Mouse (Mus musculus): Measurements from ENCODE around the gene Mtx3. TPM values are rescaled to one million over a fixed set of nuclear protein-coding genes. Genes with fewer than 3 reads are reported as not detected.
"Not testable (repeated sequence)": the region's sequence is repeated elsewhere in the genome, so short reads cannot be mapped to it uniquely, and the experiment has no call there.

Mtx3 gene
- total RNA-seq (2021), result 10 to 100 TPM; 22.7 to 29.0 TPM

DNA sequence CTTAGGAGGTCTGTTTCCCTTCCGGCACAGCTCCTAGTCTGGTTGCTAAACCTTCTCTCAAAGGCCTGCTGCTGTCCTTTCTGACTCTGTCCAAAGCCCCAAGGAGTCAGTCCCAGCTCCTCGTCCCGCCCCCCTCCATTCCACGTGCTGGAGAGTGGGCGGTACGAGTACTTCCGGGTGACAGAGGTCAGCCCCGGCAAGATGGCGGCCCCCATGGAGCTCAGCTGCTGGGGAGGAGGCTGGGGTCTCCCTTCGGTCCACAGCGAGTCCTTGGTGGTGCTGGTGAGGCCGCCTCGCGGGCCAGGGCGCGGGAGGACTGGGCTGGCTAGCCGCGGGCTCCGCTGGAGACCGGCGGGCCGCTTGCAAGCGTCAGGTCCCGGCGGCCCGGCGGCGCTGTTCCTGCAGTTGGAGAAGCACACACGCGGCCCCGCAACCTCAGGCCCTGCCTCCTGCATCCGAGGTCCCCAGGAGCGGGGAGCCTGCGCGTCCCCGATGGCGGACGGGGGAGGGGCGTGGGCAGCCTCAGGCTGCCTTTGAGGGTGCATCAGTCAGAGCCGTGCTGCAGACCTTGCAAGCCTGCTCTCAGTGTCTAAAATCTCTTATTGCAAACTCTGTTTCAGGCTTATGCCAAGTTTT, at the start of gene Mtx3:
TSS of gene Mtx3 (plus strand) at position 175 of the 636 bp plus-strand sequence.
- intact Hi-C loops (cut with DNase I), result loop anchor here (10.0 kb wide), 1 partner anchor 90 kb away; no protein-coding TSS in a partner anchor

GRCm38 (mm10) chr13:92798830-92799229, 45.7 kb upstream of the Mtx3 start:
- no peak for DNase-seq (ENCODE audit: low spot score in 2 of 2)
- intact Hi-C loops (cut with DNase I), result no loop called here

More for the DNA sequence above, at the start of gene Mtx3:
- peak; percentile 88 for DNase-seq (ENCODE audit: low spot score in 2 of 2)

GRCm38 (mm10) chr13:92799306-92799925, 45.1 kb upstream of the Mtx3 start:
- intact Hi-C loops (cut with DNase I), result no loop called here
- DNase-seq (ENCODE audit: low spot score in 2 of 2), result peak in 1 of 2 experiments; percentile 26

- intact Hi-C loops (cut with DNase I), result no loop called here
- DNase-seq (ENCODE audit: low spot score in 2 of 2), result no peak
Observed at GRCm38 (mm10) chr13:92806785-92807184, 37.8 kb upstream of the Mtx3 start.

DNA sequence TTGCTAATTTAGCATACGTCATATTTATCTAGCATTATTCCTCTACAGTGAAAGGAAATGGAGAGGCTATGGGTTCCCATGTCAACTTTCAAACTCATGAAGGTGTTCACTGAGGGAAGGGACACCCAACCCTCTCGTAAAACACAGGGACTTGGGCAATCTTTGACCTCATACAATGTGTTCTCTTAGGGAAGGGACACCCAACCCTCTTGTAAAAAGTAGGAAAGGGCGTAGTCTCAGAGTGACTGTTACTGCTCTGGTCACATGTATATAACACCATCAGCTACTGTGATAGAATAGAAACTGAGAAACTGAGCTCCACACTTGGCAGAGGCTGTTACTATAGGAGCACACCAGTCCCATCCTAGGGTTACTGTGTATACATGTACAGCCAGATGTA, 36.7 kb upstream of the Mtx3 start:
- intact Hi-C loops (cut with DNase I), result no loop called here
- DNase-seq (ENCODE audit: low spot score in 2 of 2), result no peak

- intact Hi-C loops (cut with DNase I), result not testable (repeated sequence)
- peak; percentile 33 to 35 for DNase-seq (ENCODE audit: low spot score in 2 of 2)
Observed at GRCm38 (mm10) chr13:92810592-92810991, 34.0 kb upstream of the Mtx3 start.

GRCm38 (mm10) chr13:92816329-92816728, 28.2 kb upstream of the Mtx3 start:
- DNase-seq (ENCODE audit: low spot score in 2 of 2), result no peak
- intact Hi-C loops (cut with DNase I), result no loop called here

GRCm38 (mm10) chr13:92817357-92817756, 27.2 kb upstream of the Mtx3 start:
- DNase-seq (ENCODE audit: low spot score in 2 of 2), result no peak
- intact Hi-C loops (cut with DNase I), result no loop called here

GRCm38 (mm10) chr13:92828820-92829219, 15.7 kb upstream of the Mtx3 start:
- intact Hi-C loops (cut with DNase I), result no loop called here
- DNase-seq (ENCODE audit: low spot score in 2 of 2), result no peak

GRCm38 (mm10) chr13:92833162-92833561, 11.4 kb upstream of the Mtx3 start:
- no peak for DNase-seq (ENCODE audit: low spot score in 2 of 2)
- intact Hi-C loops (cut with DNase I), result no loop called here

GRCm38 (mm10) chr13:92846438-92846837, 1.9 kb downstream of the Mtx3 start:
- intact Hi-C loops (cut with DNase I), result loop anchor here (10.0 kb wide), 1 partner anchor 92 kb away; no protein-coding TSS in a partner anchor
- no peak for DNase-seq (ENCODE audit: low spot score in 2 of 2)

DNA sequence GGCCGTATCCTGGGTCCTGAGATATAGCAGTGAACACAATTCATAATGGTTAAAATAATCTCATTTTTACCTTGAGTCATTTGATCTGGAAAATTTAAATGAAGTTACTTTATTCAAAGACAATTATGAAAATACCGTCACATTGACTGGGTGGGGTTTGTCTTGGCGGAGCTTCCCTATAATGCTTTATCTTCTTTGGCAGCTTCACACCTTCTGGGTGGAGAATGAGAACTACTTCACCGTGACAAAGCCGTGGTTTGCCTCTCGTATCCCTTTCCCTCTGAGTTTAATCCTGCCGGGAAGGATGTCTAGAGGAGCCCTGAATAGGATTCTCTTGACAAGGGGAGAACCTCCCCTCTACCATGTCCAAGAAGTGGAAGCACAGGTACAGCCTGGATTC, 2.8 kb downstream of the Mtx3 start:
- intact Hi-C loops (cut with DNase I), result loop anchor here (10.0 kb wide), 1 partner anchor 93 kb away; no protein-coding TSS in a partner anchor
- DNase-seq (ENCODE audit: low spot score in 2 of 2), result no peak

GRCm38 (mm10) chr13:92848002-92848401, 3.4 kb downstream of the Mtx3 start:
- intact Hi-C loops (cut with DNase I), result loop anchor here (10.0 kb wide), 1 partner anchor 93 kb away; no protein-coding TSS in a partner anchor

DNA sequence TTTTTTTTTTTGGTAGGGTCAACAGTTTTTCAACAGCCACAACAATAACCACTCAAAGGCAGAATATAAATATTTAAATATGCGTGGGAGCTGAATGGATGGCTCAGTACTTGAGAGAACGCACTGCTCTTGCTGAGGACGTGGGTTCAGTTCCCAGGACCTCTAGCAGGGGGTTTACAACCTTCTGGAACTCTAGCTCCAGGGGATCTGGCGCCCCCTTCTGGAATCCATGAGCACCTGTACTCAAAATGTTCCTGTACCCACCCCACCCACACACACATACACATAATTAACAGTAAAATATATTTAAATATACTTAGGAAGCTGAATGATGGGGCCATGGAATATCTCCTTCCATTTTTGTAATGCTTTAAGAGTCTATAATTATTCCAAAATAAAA, 11.3 kb downstream of the Mtx3 start:
- intact Hi-C loops (cut with DNase I), result no loop called here
- no peak for DNase-seq (ENCODE audit: low spot score in 2 of 2)

More at GRCm38 (mm10) chr13:92848002-92848401, 3.4 kb downstream of the Mtx3 start:
- DNase-seq (ENCODE audit: low spot score in 2 of 2), result no peak

DNA sequence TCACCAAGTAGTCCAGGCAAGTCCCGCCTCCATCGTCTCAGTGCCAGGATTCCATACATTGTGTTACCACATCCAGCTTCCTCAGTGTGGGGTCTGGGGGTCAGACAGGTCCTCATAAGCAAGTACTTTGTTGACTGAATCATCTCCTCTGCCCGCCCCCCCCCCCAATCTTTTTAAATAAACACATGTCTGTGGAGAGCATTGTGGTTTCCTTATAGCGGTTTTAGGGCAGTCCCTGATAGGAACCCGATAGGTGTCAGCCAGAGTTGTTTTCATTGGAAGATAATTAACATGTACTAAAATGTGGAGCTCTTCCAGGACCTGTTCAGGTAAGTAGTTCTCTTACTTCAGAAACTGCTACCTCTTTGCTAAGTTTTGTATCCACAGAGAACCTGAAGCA, 14.2 kb downstream of the Mtx3 start:
- intact Hi-C loops (cut with DNase I), result no loop called here
- no peak for DNase-seq (ENCODE audit: low spot score in 2 of 2)

- intact Hi-C loops (cut with DNase I), result no loop called here
- no peak for DNase-seq (ENCODE audit: low spot score in 2 of 2)
Observed at GRCm38 (mm10) chr13:92859959-92860358, 15.4 kb downstream of the Mtx3 start.

GRCm38 (mm10) chr13:92865358-92865757, 20.8 kb downstream of the Mtx3 start:
- DNase-seq (ENCODE audit: low spot score in 2 of 2), result no peak
- intact Hi-C loops (cut with DNase I), result no loop called here

DNA sequence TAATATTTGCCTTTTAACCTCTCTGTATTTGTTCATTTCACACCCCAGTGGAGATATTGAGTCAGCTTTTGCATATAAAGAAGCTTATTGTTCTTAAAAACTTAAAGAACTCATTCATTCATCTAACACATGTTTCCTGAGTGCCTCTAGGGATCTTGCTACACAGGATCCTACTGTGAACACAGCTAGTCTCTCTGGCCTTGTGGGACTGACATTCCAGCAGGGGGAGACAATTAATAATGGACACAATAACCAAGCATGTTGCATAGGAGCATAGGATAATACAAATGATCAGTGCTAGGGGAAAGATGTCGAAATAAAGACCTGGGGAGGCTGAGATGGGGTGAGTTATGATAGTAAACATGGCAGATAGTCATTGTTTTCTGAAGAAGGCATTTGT, 22.1 kb downstream of the Mtx3 start:
- DNase-seq (ENCODE audit: low spot score in 2 of 2), result no peak
- intact Hi-C loops (cut with DNase I), result no loop called here

GRCm38 (mm10) chr13:92879514-92879913, 35.0 kb downstream of the Mtx3 start:
- intact Hi-C loops (cut with DNase I), result no loop called here
- DNase-seq (ENCODE audit: low spot score in 2 of 2), result no peak

DNA sequence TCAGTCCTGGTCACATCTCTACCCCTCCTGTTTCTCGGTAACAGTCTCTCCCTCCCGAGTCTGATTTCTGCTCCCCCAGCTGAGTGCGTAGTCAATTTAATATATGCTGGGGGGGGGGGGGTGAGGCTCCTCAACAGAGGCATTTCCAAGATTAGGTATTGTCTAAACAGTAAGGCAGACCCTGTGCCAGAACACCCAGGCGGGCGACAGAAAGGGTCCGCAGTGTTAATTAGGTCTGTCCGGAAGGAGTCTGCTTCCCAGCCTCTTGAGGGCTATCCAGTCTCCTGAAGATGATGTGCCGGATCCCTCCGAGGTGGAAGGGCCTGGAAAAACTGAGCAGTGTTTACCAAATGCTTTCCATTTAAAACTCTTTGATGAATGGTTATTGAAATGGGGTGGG, 35.4 kb downstream of the Mtx3 start:
- DNase-seq (ENCODE audit: low spot score in 2 of 2), result no peak
- intact Hi-C loops (cut with DNase I), result no loop called here

- DNase-seq (ENCODE audit: low spot score in 2 of 2), result no peak
- intact Hi-C loops (cut with DNase I), result no loop called here
Observed at GRCm38 (mm10) chr13:92880589-92880988, 36.0 kb downstream of the Mtx3 start.

All from left cerebral cortex, postnatal 36 days (tissue).